Mouse (Mus musculus) kidney, adult 2 months (tissue): Measurements from ENCODE around the gene Plrg1. TPM values are rescaled to one million over a fixed set of nuclear protein-coding genes. Genes with fewer than 3 reads are reported as not detected.
A peak's percentile ranks its signal among the peaks of the same experiment; 100 is the strongest.

Experiments used
- DNase-seq: peaks from one replicate; pipeline ENCODE4 v3.0.0; 2021
- H3K27ac ChIP-seq: fragments of 200-500 bp; 2 replicates; pipeline ENCODE4 v1.5.1; 2012; ENCODE audit warnings: low read depth, low read length, control low read depth, inconsistent platforms; ENCODE audit not compliant: insufficient read depth
- H3K27me3 ChIP-seq: fragments of 200-500 bp; replicated peaks from 2 replicates; pipeline ENCODE4 v1.6.1; 2012; ENCODE audit warnings: mild to moderate bottlenecking, moderate library complexity, low read length, inconsistent platforms; ENCODE audit not compliant: control insufficient read depth, insufficient read depth
- H3K36me3 ChIP-seq: fragments of 200-500 bp; 2 replicates; pipeline ENCODE4 v1.6.1; 2012; ENCODE audit warnings: mild to moderate bottlenecking, moderate library complexity, low read length, inconsistent platforms; ENCODE audit not compliant: control insufficient read depth, insufficient read depth
- H3K4me1 ChIP-seq: fragments of 200-500 bp; 2 replicates; pipeline ENCODE4 v1.6.1; 2011; ENCODE audit warnings: low read length; ENCODE audit not compliant: control insufficient read depth, insufficient read depth
- H3K4me3 ChIP-seq: fragments of 200-500 bp; 2 replicates; pipeline ENCODE4 v1.5.1; 2011; ENCODE audit warnings: mild to moderate bottlenecking, low read depth, low read length, control low read depth; ENCODE audit not compliant: insufficient read depth
- CTCF ChIP-seq: fragments of 200-500 bp; conservative IDR thresholded peaks from 2 replicates; pipeline ENCODE4 v1.5.1; 2011; ENCODE audit warnings: low read depth, mild to moderate bottlenecking, control low read depth, low read length, moderate library complexity, mixed read lengths; ENCODE audit not compliant: insufficient read depth, insufficient read length
- POLR2A ChIP-seq: fragments of 200-500 bp; IDR thresholded peaks from one replicate; pipeline ENCODE4 v1.6.1; 2011; ENCODE audit warnings: low read depth, low read length, control low read depth
- WGBS: fragments of 180-500 bp; shearing (Covaris S2); methylation state at CpG from one replicate; pipeline ENCODE4 v1.1.7; 2018; 5-methylcytosine and 5-hydroxymethylcytosine counted together
- polyA plus RNA-seq: library from polyadenylated mRNA; depleted of rRNA; stranded (reverse); fragments of >200 nt; gene quantifications from 2 replicates; pipeline ENCODE4 v1.2.3, GENCODE M21; 2012; rRNA removed

Plrg1 gene
- polyA plus RNA-seq, 1 experiment = 33.3 TPM

GRCm38 (mm10) chr3:83099651-83100050 lies 44.3 kb downstream of the Plrg1 start:
- TF ChIP-seq POLR2A (no peak), CTCF (no peak)
- Histone ChIP-seq H3K4me3 (no peak overlapping the region), H3K27ac (no peak overlapping the region), H3K27me3 (no peaks in the 10 kb centered on the region; the same call in 1 of the 2 replicates), H3K4me1 (no peaks in the 10 kb centered on the region), H3K36me3 (no peaks in the 10 kb centered on the region)
- WGBS = 76% methylated on average over 6 of the region's 6 CpGs
- DNase-seq = no peak

GRCm38 (mm10) chr3:83102286-83102685 lies 47.0 kb downstream of the Plrg1 start:
- no peak overlapping the region for H3K27ac ChIP-seq
- H3K4me3 ChIP-seq = no peak overlapping the region
- DNase-seq = no peak
- 83% methylated on average over 6 of the region's 6 CpGs for WGBS
- no peak for TF ChIP-seq POLR2A
- TF ChIP-seq CTCF = no peak
- no peaks in the 10 kb centered on the region for H3K4me1 ChIP-seq
- H3K36me3 ChIP-seq = no peaks in the 10 kb centered on the region
- H3K27me3 ChIP-seq = no peaks in the 10 kb centered on the region

DNA sequence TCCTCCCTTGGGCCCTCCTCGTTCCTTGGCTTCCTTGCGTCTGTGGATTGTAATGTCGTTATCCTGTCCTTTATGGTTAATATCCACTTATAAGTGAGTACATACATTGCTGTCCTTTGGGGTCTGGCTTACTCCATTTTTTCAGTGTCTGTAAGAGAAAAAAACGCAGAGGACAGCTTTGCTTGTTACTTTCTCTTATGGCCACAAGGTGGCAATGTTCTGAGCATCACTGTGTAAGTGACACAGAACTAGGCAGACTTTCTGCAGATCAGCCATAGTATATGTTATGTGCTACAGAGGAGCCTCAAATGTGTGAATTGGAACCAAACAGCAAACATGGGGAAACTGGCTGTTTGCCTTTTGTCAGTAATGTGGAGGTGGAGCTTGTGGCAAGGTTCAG lies 54.8 kb downstream of the Plrg1 start:
- no peak overlapping the region for H3K4me3 ChIP-seq
- no peaks in the 10 kb centered on the region for H3K36me3 ChIP-seq
- DNase-seq = peak; percentile 34
- no peaks in the 10 kb centered on the region for H3K27me3 ChIP-seq
- H3K27ac ChIP-seq = no peak overlapping the region
- H3K4me1 ChIP-seq = no peaks in the 10 kb centered on the region
- 25% methylated on average over 4 of the region's 4 CpGs for WGBS
- TF ChIP-seq POLR2A (no peak), CTCF (peak; percentile 11; the same call in 1 of the 2 replicates)

DNA sequence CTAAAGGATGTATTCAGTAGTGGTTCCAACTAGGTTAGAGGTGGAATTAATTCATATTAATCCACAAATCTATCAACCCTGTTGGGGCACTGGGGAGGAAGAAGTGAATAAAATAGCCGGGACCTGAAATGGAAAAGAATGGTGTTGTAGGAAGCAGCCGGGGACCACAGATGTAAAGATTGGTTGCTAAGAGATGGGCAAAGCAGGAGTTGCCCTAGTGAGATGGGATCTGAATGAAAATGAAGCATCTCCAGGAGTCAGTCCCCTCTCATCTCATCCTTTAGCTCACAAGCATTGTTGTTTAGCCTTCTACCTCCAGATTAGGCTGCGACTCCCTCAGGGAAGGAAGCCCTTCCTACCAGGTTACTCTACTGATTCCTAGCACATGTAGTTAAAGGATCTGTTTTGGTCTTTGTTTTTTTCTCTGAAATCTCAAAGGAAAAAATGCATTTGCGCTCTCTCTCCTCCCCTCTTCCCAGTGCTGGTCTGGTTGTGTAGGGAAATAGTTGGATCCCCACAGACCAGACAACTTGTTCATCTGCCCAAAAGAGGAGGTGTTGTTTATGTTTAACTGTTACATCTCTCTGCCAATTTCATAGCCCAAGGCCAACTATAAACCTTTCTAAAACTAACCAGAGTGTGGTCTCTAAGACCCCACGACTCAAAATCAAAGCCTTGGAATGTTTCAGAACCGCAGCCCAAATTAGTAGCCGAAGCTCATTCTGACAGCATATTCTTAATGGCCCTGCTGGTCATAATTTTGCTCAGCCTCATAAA lies 56.4 kb downstream of the Plrg1 start:
- WGBS = 53% methylated on average over 7 of the region's 7 CpGs
- Histone ChIP-seq H3K27me3 (no peaks in the 10 kb centered on the region), H3K36me3 (no peaks in the 10 kb centered on the region), H3K4me3 (no peak overlapping the region), H3K4me1 (no peaks in the 10 kb centered on the region), H3K27ac (no peak overlapping the region)
- TF ChIP-seq POLR2A (no peak), CTCF (no peak)
- DNase-seq = no peak

DNA sequence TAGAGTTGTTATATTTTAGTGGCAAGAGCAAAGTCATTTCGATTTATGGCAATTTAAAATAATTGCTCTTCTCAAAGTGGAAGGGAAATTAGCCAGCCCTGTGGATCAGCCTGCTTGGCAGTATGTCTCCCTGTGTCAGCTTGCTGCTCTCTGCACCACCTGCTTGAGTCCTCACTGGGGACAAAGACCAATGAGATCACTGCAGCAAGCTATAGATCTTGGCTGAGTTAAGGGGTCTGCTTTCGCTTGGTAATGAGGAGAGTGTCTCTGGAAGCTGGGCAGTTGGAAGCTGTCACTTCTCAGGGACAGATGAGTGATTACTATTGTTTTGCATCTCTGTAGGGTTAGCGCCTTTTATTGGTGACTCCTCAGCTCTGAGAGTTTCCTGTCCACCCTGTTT lies 57.5 kb downstream of the Plrg1 start:
- 22% methylated on average over 3 of the region's 3 CpGs for WGBS
- Histone ChIP-seq H3K36me3 (no peaks in the 10 kb centered on the region), H3K4me3 (no peak overlapping the region), H3K27me3 (no peaks in the 10 kb centered on the region), H3K27ac (no peak overlapping the region), H3K4me1 (no peaks in the 10 kb centered on the region)
- DNase-seq = no peak
- TF ChIP-seq CTCF (no peak), POLR2A (no peak)

GRCm38 (mm10) chr3:83114946-83115345 lies 59.6 kb downstream of the Plrg1 start:
- H3K4me3 ChIP-seq = no peak overlapping the region
- no peak for DNase-seq
- H3K4me1 ChIP-seq = no peaks in the 10 kb centered on the region
- H3K27ac ChIP-seq = no peak overlapping the region
- no peaks in the 10 kb centered on the region for H3K36me3 ChIP-seq
- TF ChIP-seq CTCF (no peak), POLR2A (no peak)
- H3K27me3 ChIP-seq = no peaks in the 10 kb centered on the region
- WGBS = 44% methylated on average over 1 of the region's 1 CpGs

- TF ChIP-seq CTCF = no peak
- no peak for TF ChIP-seq POLR2A
- 48% methylated on average over 10 of the region's 10 CpGs for WGBS
Observed at GRCm38 (mm10) chr3:83117592-83117991, 62.3 kb downstream of the Plrg1 start.

More at GRCm38 (mm10) chr3:83117592-83117991, 62.3 kb downstream of the Plrg1 start:
- Histone ChIP-seq H3K27ac (no peak overlapping the region), H3K36me3 (no peaks in the 10 kb centered on the region), H3K4me1 (no peaks in the 10 kb centered on the region), H3K27me3 (no peaks in the 10 kb centered on the region), H3K4me3 (no peak overlapping the region)
- DNase-seq = peak; percentile 5

Other genes starting within 250 kb of the Plrg1 start
- 0.03 and 0.07 TPM in 2 replicates for gene Rbm46, start 179.0 kb upstream of the Plrg1 start, polyA plus RNA-seq
- gene Lrat, start 151.5 kb upstream of the Plrg1 start, polyA plus RNA-seq = 0.94 and 1.4 TPM in 2 replicates
- gene Fgg, start 47.8 kb upstream of the Plrg1 start, polyA plus RNA-seq = 7.7 and 9.6 TPM in 2 replicates
- gene Fga, start 29.4 kb upstream of the Plrg1 start, polyA plus RNA-seq = 5.0 and 5.5 TPM in 2 replicates
- 1.1 and 1.5 TPM in 2 replicates for gene Fgb, start 5.7 kb upstream of the Plrg1 start, polyA plus RNA-seq
- 0.03 TPM in 2 replicates for gene Dchs2, start 72.4 kb downstream of the Plrg1 start, polyA plus RNA-seq